Mouse (Mus musculus): ENCODE data around the gene Itsn1.

- TF ChIP-seq POLR2A (IDR thresholded peaks at IDR 0.05; ENCODE audit: borderline replicate concordance, extremely low read depth, low read depth, low read length) (no peak), CTCF (IDR thresholded peaks at IDR 0.05; ENCODE audit: insufficient read depth, low read length) (no peak)
Observed at GRCm38 (mm10) chr16:91727433-91727832, 1.6 kb upstream of the Itsn1 start.
